Mouse (Mus musculus) skeletal muscle tissue, adult 2 months (tissue): Measurements from ENCODE around the gene Vapa.
A peak's percentile ranks its signal among the peaks of the same experiment; 100 is the strongest.

ENCODE experiments used
- DNase-seq: peaks from one replicate; pipeline ENCODE4 v3.0.0-alpha.2; 2012; ENCODE audit warnings: low read depth, low spot score

The Vapa gene

DNA sequence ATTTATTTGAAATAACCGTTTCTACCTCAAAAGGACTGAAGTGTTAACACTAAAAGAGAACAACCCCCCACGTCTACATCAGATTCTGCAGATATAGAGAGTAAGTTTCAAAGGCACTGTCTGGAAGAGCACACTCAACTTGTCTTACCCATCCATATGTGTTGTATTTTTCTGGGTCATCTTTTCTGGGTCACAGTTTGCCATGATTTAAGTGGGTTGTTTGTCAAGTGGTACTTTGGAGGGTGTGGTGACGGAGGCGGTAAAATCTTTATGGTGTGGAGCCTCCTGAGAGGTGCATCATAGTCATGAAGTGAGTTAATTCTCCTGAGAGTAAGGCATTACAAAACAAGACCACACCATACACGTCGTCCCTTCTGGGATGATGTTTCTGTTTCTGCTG, 12.2 kb upstream of the Vapa start:
- no peak for DNase-seq

DNA sequence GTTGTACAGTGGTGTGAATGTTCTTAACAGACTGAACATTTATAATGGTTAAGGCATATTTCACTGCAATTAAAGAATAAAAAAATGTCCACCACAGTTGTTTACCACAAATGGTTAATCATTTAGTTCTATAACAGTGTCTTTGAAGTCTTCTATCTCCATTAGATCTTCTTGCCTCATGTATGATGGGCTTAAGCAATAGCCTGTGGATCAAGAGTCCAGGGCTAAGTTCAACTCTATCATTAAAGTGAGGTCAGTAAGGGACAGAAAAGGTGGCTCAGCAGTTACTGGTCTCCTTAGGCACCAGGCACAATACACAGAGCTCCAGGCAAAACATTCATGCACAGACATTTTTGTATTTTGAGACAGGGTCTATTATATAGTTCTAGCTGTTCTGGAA, 9.8 kb upstream of the Vapa start:
- no peak for DNase-seq

DNA sequence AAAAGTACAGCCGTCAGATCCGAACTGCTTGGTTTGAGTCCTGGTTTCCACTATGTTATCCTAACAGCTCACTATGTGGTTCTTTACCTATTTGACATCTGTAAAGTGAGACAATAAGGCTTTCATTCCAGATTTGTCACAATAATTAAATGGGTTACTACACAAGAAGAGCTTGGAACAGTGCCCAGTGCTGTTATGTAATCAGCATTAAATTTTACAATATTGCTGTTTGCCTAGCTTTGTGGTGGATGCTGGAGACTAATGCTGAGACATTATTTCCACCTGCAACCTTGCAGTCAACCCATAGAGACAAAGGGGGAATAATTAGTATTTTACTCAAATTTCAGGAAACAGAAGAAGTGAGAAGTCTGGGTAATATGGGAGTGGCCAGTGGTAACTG, 5.1 kb upstream of the Vapa start:
- DNase-seq = no peak

DNA sequence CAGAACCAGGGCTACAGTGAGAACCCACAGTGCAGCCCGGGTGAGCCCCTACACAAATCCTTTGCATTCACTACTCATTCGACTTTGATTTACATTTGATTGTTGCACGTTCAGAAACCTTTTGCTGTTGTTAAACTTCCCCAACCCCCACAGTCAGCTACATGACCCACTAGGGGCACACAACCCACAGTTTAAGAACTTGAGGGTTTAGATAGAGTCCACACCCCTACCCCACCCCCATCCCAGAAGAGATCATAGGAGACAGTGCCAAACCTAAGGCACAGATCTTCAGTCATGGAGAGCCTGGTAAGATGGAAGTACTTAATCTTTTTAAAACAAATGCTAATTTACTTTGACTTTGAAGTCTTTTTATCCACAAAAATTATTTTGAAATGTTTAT, 2.3 kb upstream of the Vapa start:
- no peak for DNase-seq

DNA sequence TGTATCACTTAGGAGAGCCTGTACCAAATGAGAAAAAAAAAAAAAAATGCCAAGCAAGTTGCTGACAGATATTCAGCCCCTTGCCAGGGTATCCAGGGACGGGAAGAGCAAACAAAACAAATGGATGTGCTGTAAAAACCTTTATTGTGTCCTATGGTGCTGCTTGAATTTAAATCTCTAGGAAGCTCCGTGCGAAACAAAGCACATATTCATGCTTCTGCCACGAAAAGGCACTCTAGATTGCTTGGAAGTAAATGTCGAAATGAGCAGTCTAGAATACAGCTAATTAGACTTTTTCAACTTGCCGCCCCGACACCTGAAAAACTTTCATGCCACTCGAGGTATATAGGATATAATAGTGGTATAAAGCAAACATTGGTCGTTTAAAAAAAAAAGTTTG, 1.1 kb upstream of the Vapa start:
- no peak for DNase-seq

DNA sequence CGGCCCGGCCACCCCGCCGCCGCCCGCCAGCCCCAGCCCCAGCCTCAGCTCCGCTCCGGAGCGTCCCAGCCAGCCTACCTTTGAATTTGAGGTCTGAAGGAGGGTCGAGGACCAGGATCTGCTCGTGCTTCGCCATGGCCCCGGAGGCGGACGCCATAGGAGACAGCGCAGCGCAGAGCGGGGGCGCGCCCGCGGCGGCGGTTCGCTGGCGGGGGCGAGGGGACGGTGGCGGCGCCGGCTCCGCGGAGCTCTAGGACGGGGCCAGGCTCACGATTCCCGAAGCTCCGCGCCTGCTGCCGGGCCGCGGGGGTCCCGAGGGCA, 253 bp downstream of the Vapa start:
- DNase-seq = no peak

DNA sequence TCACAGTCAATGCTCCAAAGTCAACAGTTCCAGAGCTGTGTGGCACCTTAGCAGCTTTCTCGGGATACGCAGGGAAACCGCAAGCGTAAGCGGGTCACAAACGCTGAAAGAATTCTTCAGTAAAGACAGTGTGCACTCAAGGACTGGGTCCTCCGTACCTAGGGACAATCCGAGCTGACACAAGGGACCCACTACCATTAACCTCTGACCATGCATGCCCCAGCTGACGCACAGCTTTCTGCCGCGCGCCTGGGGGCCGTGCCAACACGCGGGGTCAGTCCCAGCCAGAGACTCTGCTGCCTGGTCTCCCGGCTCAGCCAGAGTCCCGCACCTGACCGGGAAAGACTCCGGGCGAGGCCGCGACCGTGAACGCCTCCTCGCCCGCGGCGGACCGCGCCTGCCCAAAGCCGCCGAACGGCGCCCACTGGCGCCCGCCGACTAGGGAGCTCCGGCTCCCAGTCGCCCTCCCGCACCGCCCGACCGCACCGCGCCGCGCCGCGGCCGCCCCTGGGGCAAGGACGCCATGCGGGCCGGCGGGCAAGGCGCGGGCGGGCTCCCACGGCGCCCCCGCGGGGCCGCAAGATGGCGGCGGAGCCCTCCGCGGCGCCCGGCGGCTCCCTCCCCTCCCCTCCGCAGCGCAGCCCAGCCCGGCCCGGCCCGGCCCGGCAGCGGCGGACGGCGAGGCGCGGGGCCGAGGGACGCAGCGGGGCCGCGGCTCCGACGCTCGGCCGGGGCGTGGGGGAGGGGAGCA, 789 bp downstream of the Vapa start:
- DNase-seq = peak; percentile 22

DNA sequence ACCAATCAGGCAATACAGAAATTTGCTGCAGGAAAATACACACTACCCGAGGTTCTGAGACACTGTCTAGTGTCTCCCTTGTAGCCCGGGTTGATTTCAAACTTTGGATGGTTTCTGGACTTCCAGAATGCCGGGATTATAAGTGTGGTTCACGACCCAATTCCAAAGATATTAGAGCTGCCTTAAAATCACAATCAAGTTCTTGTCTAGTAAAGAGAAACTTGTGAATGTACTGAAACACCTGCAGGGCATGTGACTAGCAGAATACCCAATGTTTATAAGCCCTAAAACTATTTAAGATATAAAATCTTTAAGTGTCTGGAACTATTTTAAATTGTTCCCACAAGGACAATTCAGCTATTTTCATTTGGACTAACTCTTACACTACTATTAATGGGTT, 1.6 kb downstream of the Vapa start:
- DNase-seq = no peak

DNA sequence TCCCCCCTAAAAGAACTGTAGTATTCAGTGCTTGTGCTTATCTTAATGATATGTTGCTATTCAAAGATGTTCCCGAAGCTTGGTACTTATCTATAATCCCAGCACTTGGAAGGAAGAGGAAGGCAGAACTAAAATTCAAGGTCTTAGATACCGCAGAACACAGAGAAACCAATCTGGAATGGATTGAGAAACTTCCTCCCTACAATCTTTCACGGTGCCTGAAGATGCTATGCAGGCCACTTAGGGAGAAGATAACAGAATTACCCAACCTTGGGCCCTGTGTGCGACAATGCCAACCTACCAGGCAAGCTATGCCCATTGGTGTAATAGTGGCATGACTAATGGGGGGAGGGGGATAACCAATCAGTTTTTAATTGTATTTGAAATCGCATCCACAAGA, 4.6 kb downstream of the Vapa start:
- DNase-seq = no peak

DNA sequence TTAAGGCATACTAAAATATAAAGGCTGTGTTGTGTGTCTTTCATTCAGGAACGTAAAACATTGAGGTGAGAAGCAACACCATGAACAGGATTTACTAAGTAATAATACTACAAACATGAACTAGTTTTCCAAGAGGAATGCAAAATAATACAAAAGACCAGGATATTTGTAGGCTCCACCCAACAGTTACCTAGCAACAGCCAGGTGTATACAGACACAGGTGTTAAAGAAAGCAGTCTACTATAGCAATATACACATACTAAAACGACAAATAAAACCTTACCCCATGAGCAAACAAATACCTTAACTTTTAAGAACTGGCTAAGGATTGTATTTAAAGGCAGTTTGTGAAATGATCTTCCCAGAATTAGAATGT, 5.1 kb downstream of the Vapa start:
- DNase-seq = no peak

DNA sequence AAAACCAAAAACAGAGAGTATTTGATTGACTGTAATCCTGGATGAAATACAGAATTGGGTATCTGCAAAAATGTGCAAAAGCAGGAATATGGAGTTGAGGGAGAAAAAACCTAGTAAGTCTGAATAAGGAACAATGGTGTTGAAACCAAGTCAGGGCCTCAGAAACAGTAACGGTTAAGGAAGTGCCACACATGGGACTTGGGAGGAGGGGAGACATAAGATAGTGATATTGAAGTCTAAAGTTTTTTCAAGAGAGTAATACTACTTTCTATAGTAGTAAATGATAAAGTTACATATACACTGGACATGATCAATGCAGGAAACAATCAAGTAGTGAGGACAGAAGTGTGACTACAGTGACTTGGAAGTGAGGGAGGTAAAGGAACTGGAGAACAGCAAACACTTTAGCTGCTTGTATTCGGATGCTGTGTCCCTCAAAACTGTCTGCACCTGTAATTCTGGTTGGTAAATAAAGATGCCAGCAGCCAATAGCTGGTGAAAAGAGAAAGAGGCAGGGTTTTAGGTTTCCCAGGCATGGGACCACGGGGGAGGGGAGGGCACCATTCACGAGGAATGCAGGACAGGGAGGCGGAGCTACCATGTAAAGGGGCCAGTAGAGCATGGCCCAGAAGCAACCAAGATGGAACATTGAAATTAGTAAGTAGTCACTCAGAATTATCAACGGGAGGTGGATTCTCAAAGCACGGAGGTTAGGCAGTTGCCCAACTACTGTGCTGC, 5.6 kb downstream of the Vapa start:
- no peak for DNase-seq

DNA sequence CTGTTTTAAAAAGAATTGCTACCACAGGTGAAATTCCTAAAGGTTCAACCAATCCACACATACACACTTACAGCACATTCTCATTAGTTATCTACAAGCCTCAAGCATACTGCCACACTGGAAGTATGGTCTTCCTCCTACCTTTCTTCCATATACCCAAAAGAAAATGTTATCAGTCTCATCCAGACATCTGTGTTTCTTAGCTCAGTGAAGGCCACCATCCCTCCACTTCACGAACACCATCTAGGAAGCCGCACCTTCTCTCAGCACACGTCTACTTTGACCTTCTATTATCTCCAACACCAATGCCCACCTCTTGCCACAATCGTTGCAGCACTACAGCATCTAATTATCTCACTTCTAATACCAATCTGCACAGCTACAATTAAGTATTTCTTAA, 7.3 kb downstream of the Vapa start:
- DNase-seq = no peak

DNA sequence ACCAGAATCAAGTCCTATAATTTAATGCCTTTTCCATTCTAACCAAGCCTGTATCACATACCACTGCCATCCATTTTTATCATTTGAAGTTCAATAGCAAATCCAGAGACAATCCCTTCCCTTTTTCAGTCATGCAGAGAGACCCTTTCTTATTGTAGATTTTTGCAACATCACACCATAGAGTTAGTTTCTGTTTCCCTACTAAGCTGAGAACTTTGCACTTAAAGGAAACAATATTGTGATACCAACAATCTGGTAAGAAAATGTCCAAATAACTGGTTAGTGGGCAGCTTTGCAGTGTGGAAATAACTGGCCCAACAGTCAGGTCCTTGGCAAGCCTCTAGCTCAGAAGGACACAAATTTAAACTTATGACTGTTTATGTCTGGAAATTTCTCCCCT, 8.5 kb downstream of the Vapa start:
- no peak for DNase-seq

DNA sequence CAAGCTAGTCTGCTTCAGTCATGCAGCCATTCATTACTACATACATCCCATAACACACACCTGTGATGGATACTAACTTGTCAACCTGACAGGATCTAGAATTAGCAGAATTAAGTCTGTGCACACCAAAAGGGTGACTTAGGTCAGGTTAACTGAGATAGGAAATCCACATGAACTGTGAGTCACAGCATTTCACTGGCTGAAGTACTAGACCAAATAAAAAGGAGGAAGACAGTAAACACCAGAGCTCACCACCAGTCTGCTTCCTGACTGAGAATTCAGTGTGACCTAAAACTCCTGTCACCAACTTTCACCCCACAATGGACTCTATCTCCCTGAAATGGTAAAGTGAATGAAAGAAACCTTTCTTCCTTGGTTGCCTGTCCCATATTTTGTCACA, 9.0 kb downstream of the Vapa start:
- no peak for DNase-seq

DNA sequence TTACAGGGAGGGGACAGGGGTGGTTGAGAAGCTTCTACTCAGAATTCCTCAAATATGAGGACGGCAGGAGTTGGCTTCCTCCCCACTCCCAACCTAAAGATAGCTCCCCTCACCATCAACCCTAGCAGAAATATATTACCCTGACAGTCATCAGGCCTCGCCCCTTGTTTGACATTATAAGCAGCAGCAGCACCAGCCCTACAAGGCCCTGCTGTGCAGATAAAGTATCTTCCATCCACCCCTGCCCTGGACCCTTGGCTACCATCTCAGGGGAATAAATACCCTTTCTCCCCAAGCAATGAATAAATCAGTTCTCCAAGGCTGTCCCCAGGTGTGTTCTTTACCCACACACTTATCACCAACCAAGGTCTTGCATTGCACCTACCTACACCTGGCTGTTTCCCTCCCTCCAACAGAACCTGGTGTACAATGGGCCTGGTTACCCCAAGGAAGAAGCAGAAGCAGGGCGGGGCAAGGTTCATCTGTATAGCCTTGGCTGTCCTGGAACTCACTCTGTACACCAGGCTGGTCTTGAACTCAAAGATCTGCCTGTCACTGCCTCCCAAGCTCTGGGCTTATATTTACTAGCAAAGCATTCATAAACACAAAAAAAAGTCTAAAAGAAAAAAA, 15.4 kb downstream of the Vapa start:
- DNase-seq = no peak

DNA sequence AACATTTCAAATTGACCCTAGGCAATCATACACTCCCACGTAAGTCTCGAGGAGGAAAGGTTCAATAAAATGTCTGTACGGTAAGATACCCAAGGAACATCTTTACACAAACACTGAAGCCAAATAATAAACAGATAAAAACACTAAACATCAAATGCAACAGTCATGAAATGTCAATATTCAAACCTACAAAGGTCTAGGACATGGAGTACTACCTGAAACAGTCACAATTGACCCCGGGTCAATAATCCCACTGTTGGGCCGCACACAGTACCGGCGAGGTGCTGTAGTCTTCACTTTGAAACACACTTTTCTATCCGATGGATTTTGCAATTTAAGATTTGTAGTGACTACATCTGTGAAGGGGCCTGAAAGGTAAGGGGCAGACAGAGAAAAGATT, 18.7 kb downstream of the Vapa start:
- no peak for DNase-seq

DNA sequence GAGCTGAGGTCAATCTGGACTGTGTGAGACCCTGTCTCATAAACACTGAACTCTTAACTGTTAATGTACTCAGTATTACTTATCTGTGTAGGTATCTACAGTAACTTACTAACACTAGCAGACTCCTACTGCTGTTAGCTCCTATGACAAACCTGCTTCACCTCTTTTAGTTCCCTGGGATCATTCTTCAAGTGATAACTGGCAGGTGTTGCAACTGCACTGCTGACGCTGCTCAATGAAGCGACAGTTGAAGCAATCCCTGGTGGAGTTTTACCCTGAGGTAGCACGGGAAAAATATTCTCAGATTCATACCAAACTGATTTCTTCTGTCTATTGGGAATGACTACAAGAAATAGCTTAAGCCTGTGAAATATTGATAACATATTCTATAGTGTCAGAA, 26.5 kb downstream of the Vapa start:
- DNase-seq = no peak

DNA sequence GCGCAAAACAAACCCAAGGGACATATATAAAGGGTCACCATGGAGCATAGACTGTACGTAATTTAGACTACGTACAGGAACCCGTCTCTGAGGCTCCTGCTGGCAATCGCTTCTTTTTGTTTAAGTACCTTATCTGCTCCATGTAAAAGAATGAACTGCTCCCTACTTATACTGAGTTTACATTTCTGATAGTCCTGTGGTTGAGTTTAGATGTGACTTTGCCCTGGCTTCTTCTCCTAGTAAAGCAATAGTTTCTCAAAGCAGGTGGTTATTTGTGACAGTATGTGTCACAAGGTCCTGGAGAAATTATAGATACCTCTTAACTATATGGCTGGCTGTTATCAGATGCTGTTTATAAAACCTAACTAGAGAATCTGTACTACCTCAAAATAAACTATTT, 31.9 kb downstream of the Vapa start:
- no peak for DNase-seq

DNA sequence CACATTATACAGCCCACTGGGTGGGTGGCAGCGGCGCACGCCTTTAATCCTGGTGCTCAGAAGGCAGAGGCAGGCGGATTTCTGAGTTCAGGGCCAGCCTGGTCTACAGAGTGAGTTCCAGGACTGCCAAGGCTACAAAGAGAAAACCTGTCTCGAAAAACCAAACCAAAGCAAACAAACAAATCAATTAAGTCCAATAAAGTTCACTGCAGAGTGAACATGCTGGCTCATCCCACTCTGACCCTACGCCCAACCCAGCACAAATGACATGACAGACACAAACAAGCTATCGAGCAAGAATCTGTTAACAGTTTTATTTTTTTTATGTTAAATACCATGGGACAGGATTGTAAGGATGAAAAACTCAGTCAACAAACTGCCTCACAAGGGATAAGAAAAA, 33.6 kb downstream of the Vapa start:
- no peak for DNase-seq

DNA sequence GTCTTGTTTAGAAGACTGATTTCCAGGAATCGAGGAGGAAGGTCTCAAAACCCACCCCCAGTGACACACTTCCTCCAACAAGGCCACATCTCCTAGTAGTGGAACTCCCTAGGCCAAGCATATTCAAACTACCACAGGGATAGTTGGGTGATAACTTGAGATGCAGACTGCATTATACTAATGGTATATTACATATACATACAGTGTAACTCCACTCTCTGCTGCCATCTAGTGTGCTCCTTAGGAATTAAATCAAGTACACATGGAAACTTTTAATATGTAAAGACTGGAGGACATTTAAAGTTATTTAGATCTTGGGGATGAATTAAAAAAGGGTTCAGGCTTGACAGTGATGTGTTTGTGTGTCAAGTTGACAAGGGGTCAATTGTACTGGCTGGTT, 38.0 kb downstream of the Vapa start:
- no peak for DNase-seq

DNA sequence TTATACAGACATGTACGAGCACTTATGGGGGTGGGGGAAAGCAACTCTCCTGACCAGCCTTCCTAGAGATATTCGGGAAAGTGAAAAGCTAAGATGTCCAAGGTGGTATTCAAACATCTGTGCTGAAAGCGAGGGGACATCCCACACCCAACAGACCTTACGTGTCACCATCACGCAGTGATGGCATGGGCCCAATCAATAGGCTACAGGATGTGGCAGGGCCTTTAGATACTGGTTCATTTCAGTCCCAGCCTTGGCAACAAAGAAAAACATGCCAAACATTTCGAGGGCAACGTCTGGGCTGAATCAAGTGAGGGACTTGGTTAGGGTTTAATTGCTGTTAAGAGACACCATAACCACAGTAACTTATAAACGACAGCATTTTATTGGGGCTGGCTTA, 38.5 kb downstream of the Vapa start:
- no peak for DNase-seq

DNA sequence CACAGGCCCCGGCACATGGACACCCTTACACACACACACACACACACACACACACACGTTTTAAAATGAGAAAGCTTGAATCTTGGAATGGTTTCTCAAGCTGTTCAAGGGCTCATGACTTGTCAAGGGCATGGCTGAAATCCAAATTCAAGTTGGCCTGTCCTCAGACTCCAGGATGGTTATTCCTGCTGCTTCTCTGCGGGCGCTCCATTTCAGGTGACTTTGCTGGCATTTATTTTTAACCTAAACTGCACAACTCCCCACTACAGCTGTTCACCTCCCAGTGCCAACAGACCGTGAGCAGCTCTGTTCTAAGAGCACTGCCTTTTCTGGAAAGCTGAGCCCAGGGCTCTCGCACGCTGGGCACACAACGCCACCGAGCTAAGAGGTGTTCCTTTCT, 41.5 kb downstream of the Vapa start:
- peak; percentile 17 for DNase-seq

DNA sequence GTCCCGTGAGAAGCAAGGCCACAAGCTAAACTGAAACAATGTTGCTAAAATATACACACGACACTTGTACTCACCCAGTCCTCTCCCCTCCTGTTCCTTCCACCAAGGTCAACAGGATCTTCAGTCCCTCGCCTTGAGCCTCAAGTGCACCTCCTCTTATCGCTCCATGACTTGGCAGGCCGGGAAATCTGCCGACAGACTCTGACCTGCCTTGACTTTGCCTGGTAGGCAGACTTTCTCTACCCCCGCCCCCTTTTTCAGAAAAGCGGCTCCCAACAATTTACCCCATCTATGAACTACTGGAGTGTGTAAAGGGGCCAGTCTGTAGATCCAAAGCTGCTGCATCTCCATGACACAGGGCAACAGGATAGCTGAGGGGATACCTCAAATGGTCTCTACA, 41.9 kb downstream of the Vapa start:
- no peak for DNase-seq
